Mouse (Mus musculus): ENCODE results near the gene Prep. TPM values are rescaled to one million over a fixed set of nuclear protein-coding genes. Genes with fewer than 3 reads are reported as not detected.

The Prep gene
- 3.6 and 4.0 TPM in 2 replicates for polyA plus RNA-seq (2012; ENCODE audit: insufficient read depth, insufficient read length, missing spikeins)

- peak within 1 kb of the TSS; percentile 86 for H3K4me3 ChIP-seq (ENCODE audit: insufficient read depth, low read depth, low read length)
- 0 out of 2 replicates have a peak, but pooled peaks cover 4% of the 10 kb centered on the region for H3K4me1 ChIP-seq (ENCODE audit: control insufficient read depth, insufficient read depth, insufficient read length, low read length)
- peak within 1 kb of the TSS; percentile 46 for H3K27ac ChIP-seq (replicated peaks; ENCODE audit: low read depth, low read length)
Measured at GRCm38 (mm10) chr10:45066931-45067308, at the start of gene Prep. Gene Prep (plus strand): TSS chr10:45067203.

- H3K4me3 ChIP-seq (ENCODE audit: insufficient read depth, low read depth, low read length) = no peak overlapping the region
- H3K27ac ChIP-seq (replicated peaks; ENCODE audit: low read depth, low read length) = no peak overlapping the region
- H3K4me1 ChIP-seq (ENCODE audit: control insufficient read depth, insufficient read depth, insufficient read length, low read length) = no peaks in the 10 kb centered on the region
Measured at GRCm38 (mm10) chr10:45017352-45017751, 49.7 kb upstream of the Prep start.

- H3K4me1 ChIP-seq (ENCODE audit: control insufficient read depth, insufficient read depth, insufficient read length, low read length) = no peaks in the 10 kb centered on the region
- no peak overlapping the region for H3K4me3 ChIP-seq (ENCODE audit: insufficient read depth, low read depth, low read length)
- H3K27ac ChIP-seq (replicated peaks; ENCODE audit: low read depth, low read length) = no peak overlapping the region
Measured at GRCm38 (mm10) chr10:45017851-45018250, 49.2 kb upstream of the Prep start.

DNA sequence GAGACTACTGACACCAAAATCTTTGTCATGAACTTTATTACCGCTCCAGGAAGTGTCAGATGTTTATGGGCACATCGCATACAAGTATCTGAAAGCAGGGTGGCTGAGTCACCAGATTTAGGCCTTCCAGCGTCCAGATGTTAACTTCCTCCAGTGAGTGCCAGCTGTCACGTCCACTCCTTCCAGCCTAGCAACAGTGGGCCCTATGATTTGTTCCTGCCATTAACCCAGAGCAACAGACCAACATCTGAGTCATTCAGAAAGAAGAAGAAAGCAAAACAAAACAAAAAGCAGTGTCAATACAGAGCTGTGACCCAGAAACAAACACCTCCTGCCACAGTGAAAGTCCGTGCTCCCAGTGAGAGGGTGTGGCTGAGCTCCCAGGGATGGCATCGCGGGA, 47.6 kb upstream of the Prep start:
- Histone ChIP-seq H3K4me3 (ENCODE audit: insufficient read depth, low read depth, low read length) (no peak overlapping the region), H3K4me1 (ENCODE audit: control insufficient read depth, insufficient read depth, insufficient read length, low read length) (no peaks in the 10 kb centered on the region), H3K27ac (replicated peaks; ENCODE audit: low read depth, low read length) (no peak overlapping the region)

DNA sequence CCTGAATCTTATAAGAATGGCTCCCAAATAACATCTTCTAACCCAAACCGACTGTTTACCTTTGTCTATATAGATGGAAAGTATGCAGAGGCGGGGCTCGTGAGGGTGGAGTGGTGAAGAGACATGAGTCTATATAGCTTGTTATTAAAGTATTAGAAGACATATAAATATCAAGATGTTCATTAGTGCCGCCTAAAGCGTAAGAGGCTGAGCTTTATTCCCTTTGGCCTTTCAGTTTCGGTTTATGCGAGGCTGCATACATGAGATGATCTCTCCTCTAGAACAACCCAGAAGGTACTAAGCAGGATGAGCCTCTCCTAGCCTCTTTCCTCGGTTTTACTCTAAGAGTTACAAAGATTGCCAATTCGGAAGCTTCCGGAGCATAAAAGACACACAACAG, 47.2 kb upstream of the Prep start:
- Histone ChIP-seq H3K4me1 (ENCODE audit: control insufficient read depth, insufficient read depth, insufficient read length, low read length) (no peaks in the 10 kb centered on the region), H3K4me3 (ENCODE audit: insufficient read depth, low read depth, low read length) (no peak overlapping the region)

DNA sequence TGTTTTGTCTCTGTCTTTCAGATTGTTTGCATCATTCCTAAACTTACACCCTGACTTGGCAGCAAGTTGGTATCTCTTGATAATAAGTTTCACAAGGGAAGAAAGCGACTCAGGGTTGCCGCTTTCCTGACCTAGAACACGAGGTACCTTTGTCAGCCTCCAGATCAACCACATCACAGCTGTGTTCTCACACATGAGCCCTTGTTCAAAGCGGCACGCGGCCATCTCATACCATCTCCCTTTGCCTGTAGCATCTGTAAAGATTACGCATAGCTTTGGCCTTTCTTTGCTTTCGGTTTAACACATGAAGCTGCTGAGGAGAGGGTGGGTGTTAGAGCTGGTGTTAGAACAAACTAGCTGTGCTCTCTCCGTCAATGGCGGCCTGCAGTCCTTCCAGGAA, 46.7 kb upstream of the Prep start:
- H3K27ac ChIP-seq (replicated peaks; ENCODE audit: low read depth, low read length) = no peak overlapping the region
- no peak overlapping the region for H3K4me3 ChIP-seq (ENCODE audit: insufficient read depth, low read depth, low read length)
- no peaks in the 10 kb centered on the region for H3K4me1 ChIP-seq (ENCODE audit: control insufficient read depth, insufficient read depth, insufficient read length, low read length)

More for the DNA sequence above, 47.2 kb upstream of the Prep start:
- H3K27ac ChIP-seq (replicated peaks; ENCODE audit: low read depth, low read length) = no peak overlapping the region

GRCm38 (mm10) chr10:45025184-45025583, 41.8 kb upstream of the Prep start:
- no peaks in the 10 kb centered on the region for H3K4me1 ChIP-seq (ENCODE audit: control insufficient read depth, insufficient read depth, insufficient read length, low read length)
- H3K27ac ChIP-seq (replicated peaks; ENCODE audit: low read depth, low read length) = no peak overlapping the region
- H3K4me3 ChIP-seq (ENCODE audit: insufficient read depth, low read depth, low read length) = no peak overlapping the region

DNA sequence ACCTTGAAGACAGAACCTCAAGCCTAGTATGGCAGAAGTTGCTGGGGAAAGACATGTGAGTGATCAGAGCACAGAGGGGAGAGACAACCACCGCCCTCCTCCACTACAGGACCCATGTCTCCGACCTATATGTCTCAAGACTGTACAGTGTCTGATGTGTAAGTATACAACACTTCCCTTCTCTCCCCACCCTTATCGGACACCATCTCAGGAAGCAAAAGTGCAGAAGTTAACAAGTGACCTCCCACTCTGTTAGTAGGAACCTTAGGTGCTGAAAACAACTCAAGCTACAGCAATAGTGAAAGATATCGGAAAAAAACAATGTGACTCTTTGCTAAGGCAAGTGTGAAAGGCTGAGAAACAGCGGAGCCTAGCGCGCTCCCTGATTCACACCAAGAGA, 40.1 kb upstream of the Prep start:
- Histone ChIP-seq H3K27ac (replicated peaks; ENCODE audit: low read depth, low read length) (no peak overlapping the region), H3K4me1 (ENCODE audit: control insufficient read depth, insufficient read depth, insufficient read length, low read length) (no peaks in the 10 kb centered on the region), H3K4me3 (ENCODE audit: insufficient read depth, low read depth, low read length) (no peak overlapping the region)

DNA sequence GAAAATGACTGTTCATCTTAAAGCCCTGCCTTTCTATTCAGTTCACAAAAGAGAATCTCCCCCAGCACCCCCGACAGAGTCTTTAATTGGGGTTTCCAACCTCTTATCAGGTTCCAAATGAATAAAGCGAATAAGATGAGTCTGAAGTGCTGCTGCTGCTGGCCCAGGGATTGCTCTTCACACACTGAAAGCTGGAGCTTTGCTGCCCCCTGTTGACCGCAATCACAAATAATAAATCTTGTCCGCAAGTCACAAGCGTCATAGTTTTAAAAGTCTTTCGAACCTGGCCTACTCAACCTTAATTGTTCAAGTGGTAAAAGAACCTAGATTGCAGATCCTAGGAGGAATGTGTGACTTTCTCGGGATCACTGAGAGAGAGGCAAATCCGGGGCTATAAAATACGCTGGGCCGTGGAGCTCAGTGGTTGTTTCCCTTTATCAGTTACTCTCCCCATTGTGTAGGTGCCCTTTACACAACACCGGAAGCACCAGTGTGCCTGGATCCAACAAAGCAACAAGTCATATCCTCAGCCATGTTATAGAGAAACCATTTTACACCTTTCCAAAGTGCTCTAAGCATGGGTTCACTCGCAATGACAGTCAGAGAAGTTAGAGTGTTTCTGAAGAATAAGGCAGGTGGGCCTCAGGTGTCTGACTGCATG, 21.6 kb upstream of the Prep start:
- no peaks in the 10 kb centered on the region for H3K4me1 ChIP-seq (ENCODE audit: control insufficient read depth, insufficient read depth, insufficient read length, low read length)
- H3K27ac ChIP-seq (replicated peaks; ENCODE audit: low read depth, low read length) = no peak overlapping the region
- no peak overlapping the region for H3K4me3 ChIP-seq (ENCODE audit: insufficient read depth, low read depth, low read length)

GRCm38 (mm10) chr10:45048158-45048557, 18.8 kb upstream of the Prep start:
- Histone ChIP-seq H3K4me1 (ENCODE audit: control insufficient read depth, insufficient read depth, insufficient read length, low read length) (no peaks in the 10 kb centered on the region), H3K27ac (replicated peaks; ENCODE audit: low read depth, low read length) (no peak overlapping the region), H3K4me3 (ENCODE audit: insufficient read depth, low read depth, low read length) (no peak overlapping the region)

- no peak overlapping the region for H3K4me3 ChIP-seq (ENCODE audit: insufficient read depth, low read depth, low read length)
- H3K4me1 ChIP-seq (ENCODE audit: control insufficient read depth, insufficient read depth, insufficient read length, low read length) = no peaks in the 10 kb centered on the region
- H3K27ac ChIP-seq (replicated peaks; ENCODE audit: low read depth, low read length) = no peak overlapping the region
Measured at GRCm38 (mm10) chr10:45048622-45049021, 18.4 kb upstream of the Prep start.

GRCm38 (mm10) chr10:45051125-45051744, 15.8 kb upstream of the Prep start:
- no peak overlapping the region for H3K4me3 ChIP-seq (ENCODE audit: insufficient read depth, low read depth, low read length)
- no peaks in the 10 kb centered on the region for H3K4me1 ChIP-seq (ENCODE audit: control insufficient read depth, insufficient read depth, insufficient read length, low read length)
- no peak overlapping the region for H3K27ac ChIP-seq (replicated peaks; ENCODE audit: low read depth, low read length)

DNA sequence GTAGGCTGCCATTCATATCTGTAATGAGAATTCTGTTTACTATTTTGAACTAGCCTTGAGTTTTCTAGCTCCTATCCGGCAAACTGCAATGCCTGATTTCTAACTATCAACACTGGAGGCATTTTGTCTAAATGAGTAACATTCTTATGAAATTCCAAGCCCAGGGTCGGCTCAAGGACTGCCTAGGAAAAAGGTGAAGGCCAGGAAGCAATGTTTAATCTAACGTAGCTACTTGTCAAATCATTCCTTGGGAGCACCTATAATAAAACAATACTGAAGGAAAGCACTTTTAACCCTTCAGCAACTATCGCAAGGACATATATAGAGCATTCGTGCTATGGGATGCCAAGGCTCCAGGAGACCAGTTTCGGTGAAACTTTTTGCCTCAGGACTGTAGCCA, 8.6 kb upstream of the Prep start:
- Histone ChIP-seq H3K4me3 (ENCODE audit: insufficient read depth, low read depth, low read length) (no peak overlapping the region), H3K27ac (replicated peaks; ENCODE audit: low read depth, low read length) (no peak overlapping the region), H3K4me1 (ENCODE audit: control insufficient read depth, insufficient read depth, insufficient read length, low read length) (no peaks in the 10 kb centered on the region)

GRCm38 (mm10) chr10:45060841-45061240, 6.2 kb upstream of the Prep start:
- Histone ChIP-seq H3K4me3 (ENCODE audit: insufficient read depth, low read depth, low read length) (no peak overlapping the region), H3K27ac (replicated peaks; ENCODE audit: low read depth, low read length) (no peak overlapping the region), H3K4me1 (ENCODE audit: control insufficient read depth, insufficient read depth, insufficient read length, low read length) (no peaks in the 10 kb centered on the region)

- Histone ChIP-seq H3K27ac (replicated peaks; ENCODE audit: low read depth, low read length) (peak overlapping the region; percentile 46), H3K4me3 (ENCODE audit: insufficient read depth, low read depth, low read length) (peak overlapping the region; percentile 86), H3K4me1 (ENCODE audit: control insufficient read depth, insufficient read depth, insufficient read length, low read length) (0 out of 2 replicates have a peak, but pooled peaks cover 4% of the 10 kb centered on the region)
Measured at GRCm38 (mm10) chr10:45066131-45066930, 672 bp upstream of the Prep start.

Measured in brown adipose tissue, adult 24 weeks (tissue).